Mouse (Mus musculus) CD4-positive, CD25-positive, alpha-beta regulatory T cell, adult 2 months (primary cell): ENCODE results near the gene Nxn.

Source experiments
- DNase-seq: peaks from one replicate; pipeline ENCODE4 v3.0.0-alpha.2; 2012; ENCODE audit warnings: low read depth, low spot score

Nxn gene

GRCm38 (mm10) chr11:76398798-76399586, at the start of gene Nxn:
Gene Nxn, minus strand, starts transcription at chr11:76399140.
- peak; percentile 95 for DNase-seq

DNA sequence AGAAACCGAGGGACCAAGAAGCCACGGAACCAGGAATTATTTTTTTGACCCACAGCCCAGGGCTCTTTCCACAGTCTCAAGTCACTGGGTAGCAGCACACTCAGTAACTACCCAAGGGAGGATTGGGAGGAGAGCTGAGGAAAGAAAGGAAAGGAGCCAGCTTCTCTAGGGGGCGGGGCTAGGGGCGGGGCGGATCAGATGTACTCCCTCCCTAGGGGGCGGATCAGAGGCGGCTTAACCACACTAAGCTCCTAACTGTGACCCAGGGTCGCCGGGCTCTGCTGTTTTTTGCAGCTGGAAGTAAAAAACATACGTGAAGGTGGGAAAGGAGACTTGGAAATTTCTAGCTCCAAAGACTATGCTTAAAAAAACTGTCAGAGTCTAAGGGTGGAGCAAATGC, 47.3 kb upstream of the Nxn start:
- peak; percentile 29 for DNase-seq

DNA sequence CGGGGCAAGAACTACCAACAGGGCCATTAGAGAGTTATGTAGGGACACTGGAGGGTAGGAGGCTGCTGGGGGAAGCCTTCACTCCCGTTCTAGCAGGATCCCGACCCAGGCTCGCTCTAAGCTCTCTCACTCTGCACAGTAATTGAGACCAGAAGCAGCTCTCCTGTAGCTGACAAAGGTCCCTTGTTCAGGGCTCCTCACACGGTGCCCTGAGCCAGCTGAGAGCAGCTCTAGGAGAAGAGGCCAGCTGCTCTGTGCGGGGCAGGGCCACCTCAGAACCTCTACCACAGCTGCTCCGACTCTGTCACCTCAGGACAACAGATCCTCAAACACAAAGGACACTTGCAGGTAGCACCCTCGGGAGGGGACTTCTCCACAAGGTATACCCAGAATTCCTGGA, 46.5 kb upstream of the Nxn start:
- DNase-seq, result no peak

GRCm38 (mm10) chr11:76439666-76440065, 40.7 kb upstream of the Nxn start:
- no peak for DNase-seq

DNA sequence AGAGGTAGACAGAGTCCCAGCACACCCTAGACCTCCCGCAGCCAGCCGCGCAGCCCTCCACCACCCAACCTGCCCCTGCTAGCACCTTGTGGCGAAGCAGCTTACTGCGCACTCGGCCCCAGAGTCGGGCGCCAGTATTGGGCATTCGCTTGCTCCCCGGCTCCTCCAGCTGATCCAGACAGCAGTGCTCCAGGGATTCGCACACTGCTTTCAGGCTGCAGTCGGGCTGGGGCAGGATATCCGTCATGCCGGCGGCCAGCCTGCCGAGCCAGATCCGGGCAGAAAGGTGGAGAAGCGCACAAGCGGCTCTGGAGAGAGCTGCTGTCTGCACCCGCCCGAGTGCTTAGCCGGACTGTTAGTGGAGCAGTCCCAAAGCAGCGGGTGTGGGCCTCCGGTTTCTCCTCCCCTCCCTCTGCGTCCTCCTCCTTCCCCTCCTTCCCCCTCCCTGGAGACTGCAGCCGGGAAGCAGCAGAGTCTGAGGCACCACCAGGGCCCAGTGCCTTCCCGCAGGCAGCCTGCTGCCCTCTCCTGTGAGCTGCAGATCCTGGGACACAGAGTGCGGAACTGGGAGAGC, 38.0 kb upstream of the Nxn start:
- DNase-seq, result no peak

DNA sequence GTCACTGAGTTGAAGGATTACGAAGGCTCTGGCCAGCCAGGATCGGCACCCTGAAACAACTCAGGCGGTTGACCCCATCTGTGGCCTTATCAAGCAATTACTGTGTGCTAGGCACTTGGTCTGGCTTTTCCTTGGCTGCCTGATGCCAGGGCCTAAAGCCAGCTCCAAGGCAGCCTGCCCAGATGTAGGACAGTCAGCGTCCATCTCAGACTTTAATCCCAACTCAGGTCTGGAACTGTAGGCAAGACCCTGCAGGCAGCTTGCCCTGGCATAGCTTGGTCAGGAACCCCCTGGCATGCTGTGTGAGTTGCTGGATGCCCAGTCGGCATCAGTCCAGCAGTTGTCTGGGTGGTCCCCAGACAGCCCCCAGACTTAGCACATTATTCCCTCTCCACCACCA, 37.1 kb upstream of the Nxn start:
- no peak for DNase-seq

DNA sequence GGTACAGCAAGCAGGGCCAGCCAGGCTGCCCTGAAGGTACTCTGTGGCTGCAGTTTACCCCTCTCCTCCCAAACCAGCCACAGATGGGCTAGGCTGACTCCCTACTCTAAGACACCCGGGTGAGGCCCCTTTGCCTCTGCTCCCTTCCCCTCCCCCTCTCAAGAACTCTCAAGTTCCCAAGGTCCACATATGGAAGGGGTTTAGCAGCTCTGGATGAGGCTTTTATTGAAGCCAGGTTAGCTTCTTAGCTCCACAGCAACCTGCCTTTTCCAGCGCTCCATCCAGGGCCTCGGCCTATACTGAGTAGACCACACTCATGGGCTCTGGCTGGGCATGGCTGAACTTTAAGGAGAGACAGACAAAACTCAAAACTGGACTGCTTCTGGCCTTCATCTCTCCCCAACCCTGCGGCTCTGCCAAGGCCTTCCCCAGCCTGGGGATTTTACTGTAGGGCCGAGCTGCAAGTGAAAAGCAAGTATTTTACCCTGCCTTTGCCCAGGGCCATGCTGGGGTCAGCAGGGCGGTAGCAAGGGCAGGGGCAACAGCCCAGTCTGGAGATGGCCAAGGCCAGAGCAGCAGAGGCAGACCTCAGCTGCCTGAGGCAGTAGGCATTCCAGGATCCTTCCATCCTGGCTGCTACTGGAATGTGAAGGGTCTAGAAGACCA, 31.2 kb upstream of the Nxn start:
- no peak for DNase-seq

DNA sequence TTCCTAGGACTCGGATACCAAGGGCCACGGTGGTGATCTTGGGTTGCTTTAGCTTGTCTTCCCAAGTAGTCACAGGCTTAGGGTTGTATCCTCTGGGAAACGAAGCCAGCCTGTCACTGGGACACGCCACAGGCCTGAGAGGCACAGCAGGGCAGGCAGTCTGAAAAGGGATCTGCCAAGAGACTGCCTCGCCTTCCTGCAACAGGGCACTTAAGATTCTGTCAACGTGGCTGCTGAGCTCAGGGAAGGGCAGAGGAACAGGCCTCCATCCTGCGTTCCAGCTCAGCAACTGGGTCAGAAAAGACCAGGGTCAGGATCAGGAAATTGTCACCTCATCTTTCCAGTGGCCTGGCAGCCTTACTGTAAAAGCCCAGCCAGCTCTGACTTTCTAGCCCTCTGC, 30.6 kb upstream of the Nxn start:
- DNase-seq, result no peak

DNA sequence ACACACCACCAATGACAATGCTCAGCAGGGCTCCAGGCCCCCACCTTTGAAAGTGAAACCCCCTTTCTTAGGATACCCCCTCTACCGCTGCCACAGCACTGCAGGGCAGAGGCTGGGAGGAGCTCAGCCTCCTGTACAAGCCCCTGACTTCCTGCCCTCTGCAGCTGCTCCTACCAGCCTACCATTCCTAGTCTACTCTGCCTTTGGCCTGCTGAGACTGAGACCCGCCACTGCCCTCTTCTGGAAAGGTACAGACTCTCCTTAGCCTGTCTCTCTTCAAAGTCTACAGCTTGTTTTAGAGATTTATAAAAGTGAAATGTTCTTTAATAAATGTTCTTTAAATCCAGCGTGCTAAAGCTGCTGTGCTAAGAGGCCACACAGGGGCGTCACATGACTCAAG, 30.1 kb upstream of the Nxn start:
- peak; percentile 20 for DNase-seq

DNA sequence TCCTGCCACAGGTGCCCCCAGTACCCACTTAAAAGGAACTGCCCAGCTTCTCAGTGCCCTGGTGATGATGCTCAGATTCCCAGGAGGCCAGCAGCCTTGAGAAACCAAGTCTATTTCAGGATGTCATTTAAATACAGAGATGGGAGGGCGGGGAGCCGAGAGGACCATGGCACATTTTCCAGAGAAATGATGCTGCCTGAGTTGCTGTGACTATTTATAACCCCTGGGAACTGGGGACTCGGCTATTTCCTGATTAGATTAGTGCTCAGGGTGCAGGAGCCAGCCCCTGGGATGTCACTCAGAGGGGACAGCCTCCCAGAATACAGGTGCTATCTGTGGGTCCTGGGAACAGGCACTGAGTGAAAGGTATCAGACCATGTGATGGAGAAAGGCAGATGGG, 28.8 kb upstream of the Nxn start:
- no peak for DNase-seq

- no peak for DNase-seq
Observed at GRCm38 (mm10) chr11:76425749-76426148, 26.8 kb upstream of the Nxn start.

DNA sequence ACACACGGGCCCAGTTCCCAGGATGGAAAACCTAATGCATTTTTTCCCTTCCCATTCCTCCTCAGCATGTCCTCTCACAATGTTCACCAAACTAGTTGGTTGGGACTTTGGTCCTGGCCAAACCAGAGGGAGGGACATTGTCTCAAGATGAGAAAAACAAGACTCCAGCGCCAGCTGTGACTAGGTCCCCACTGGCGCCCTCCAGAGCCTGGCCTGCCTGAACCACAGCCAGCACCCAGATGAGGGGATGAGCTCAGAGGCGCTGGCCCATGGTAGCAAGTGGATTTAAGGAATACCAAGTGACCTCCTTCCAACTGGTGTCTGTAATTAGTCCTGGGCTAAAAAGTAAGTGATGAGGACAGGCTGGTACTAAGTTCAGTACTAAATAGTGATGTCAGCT, 22.0 kb upstream of the Nxn start:
- DNase-seq, result no peak

DNA sequence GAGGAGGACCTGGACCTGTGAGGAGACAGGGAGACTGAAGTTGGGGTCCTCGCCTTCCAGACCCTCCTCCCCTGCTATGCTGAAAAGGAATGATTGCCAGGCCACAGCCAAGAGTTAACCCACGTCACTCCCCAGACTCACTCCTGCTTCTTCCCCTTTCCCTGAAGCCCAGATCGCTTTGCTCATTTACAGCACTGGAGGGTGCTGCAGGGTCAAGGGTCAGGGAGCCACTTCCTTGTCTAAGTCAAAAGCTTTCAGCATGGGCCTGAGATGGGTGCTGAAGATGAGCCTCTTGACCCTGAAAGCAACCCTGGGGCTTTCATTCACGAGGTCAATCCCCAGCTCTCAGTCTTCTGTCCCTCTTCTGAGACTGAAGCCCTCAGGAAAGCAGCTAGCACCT, 20.2 kb upstream of the Nxn start:
- DNase-seq, result no peak

DNA sequence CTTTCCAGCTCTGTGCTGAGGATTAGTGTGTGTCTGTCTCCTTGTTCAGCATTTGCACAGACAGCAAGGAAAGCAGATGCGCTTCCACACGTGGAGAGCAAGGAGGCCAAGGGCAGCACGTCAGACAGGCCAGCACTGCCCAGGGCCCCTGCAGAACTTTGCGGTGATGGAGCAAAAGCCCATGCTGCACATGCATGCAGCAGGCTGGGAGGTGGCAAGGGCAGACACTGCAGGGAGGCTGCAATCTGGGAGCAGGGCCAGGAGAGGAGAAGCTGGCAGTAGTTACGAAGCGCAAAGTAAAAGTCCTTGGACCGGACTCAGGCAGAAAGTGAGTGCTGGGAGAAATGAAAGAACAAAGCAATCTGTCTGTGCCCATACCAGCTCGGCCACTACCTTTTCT, 19.5 kb upstream of the Nxn start:
- DNase-seq, result no peak

DNA sequence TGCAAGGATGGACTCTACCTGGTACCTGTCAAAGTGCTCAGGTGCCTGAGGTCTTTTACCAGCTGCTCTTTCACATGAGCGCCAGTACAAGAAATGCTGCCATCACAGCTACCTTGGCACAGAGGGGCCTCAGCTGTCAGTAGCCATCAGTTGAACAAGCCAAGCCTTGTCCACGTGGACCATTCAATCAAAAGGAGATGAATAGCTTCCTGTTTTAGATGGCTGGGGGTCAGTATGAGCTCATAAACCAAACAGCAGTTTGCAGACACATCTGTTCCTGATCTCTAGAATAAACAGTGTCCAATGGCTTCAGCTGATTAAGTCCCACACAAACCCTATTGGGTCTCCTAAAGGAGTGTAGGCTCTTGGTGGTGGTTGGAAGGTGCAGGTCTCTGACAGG, 17.0 kb upstream of the Nxn start:
- DNase-seq, result no peak

DNA sequence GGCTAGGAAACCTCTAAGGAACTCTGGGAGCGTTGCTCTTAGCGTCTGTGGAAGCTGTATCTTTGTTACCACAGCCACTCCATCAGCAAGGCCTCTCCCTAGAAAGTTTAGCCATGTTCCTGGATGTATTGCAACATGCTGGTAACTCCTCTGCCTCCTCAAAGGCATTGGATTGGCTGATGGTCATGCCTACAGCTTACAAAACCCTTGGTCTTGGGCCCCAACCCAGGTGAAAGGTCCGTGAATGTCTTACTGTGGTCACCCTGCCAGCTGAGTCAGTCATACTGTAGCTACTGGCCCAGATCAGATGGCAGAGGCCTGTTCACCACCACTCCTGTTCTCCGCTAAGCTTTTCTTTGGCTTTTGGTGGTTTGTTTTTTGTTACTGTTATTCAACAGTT, 16.1 kb upstream of the Nxn start:
- DNase-seq, result no peak

DNA sequence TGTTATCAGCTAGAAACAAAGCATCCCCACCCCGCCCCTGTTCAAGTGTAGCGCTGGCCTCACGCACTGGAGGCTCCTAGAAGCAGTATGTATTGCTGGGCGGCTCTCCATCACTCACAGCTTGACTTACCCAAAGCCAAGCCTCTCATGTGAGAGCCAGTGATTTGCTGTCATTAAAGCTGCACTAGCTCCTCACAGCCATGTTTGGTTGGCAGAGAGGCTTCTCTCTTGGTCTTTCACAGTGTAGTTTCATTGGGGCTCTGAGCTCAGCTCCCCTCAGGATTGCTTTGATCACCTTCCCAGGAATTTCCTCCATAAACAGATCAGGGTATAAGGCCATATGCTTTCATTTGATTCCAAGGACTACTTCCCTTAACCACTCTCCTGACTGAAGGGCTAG, 14.3 kb upstream of the Nxn start:
- DNase-seq, result no peak

DNA sequence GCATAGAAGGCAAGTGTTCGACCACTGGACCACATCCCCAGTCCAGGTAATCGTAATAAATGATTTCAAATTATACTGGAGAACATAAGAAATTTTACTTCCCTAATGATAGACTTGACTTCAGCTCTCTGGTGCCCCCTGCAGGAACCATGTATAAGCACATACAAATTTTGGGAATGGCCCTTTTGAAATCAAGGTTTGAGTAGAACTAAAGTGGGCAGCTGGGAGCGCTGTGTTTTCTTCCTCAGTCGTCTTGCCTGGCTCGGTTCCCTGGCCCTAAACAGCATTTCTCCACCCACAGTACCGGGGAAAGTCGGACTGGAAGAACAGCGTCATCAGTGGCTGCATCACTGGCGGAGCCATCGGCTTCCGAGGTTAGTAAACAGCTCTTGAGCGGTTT, 11.9 kb upstream of the Nxn start:
- DNase-seq, result peak; percentile 85

DNA sequence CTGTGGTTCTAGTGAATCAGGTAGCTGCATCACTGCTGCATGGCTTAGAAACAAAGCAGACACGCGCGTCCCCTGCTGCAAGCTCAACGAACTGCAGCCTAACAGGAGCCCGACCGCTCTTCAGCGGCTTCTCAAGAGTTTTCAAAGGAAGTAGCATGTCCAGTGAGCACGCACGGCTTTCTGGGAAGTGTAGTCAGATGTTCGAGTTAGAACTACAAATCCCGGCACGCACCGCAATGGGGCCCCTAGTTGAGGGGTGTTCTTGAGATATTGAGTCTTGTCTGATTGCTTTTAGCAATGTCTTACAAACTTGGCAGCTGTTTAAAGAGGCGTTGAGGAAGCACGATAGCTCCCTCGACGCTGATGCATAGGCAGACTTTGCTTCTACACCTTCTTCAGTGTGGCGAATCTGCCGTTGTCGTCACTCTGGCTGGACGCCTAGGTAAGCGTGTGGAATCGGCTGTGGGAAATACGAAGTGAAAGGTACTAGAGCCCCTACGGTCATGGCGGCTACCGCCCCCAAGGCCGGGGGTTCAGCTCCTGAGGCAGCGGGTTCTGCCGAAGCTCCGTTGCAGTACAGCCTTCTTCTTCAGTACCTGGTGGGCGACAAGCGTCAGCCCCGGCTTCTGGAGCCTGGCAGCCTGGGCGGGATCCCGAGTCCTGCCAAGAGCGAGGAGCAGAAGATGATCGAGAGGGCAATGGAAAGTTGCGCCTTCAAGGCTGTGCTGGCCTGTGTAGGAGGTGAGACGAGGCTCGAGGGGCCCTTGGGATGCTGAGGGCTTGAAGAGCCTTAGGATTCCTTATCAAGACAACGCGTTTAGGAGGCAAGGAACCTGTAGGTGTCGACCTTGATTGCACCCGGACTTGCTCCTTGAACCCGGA, 8.0 kb upstream of the Nxn start, which contains the start of gene Timm22:
Gene Timm22 (plus strand): TSS at position 251 of the 882 bp plus-strand sequence.
- peak; percentile 99 for DNase-seq

DNA sequence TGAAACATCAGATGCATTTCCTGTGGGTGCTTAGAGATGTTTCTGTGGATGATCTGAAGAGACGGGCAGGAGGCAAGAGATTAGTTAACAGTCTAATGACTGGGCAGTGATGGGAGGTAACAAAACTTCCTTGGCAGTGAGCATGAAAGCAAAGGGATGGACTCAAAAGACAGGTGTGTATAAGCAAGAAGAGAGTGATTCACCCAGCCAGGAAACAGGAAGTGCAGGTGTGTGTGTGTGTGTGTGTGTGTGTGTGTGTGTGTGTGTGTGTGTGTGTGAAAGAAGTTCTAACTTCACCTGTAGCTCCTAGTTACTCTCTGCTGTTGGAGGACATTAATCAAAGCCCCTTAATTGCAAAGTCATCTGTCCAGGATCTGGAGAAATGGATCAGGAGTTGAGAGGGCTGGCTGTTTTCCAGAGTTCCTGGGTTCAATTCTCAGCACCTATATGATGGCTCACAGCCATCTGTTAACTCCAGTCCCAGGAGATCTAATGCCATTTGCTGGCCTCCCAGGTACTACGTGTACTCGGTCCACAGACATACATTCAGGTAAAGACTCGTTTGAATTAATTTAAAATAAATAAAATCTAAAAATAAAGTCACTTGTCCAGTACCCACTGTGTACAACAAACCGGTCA, 6.8 kb upstream of the Nxn start:
- DNase-seq, result peak; percentile 52

- no peak for DNase-seq
Observed at GRCm38 (mm10) chr11:76405113-76405512, 6.2 kb upstream of the Nxn start.

DNA sequence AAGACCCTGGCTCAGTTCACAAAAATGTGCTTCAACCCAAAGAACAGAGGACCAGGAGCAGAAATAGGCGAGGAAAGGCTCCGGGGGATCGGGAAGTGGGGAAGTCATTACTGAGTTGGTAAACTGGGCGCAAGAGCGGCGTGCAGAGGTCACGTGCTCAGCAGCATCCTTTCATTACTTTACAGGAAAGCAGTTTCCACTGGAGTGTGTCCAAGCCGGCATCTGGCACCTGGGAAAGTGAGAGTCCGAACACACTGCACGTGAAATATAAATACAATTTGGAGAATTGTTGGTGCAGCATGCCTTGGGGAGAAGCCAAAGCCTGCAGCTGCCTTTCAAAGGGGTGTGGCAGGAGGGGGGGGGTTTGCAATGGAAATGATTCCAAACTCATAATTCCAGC, 2.5 kb upstream of the Nxn start:
- no peak for DNase-seq
